Mouse (Mus musculus): ENCODE measurements around the gene Apom.

The Apom gene

DNA sequence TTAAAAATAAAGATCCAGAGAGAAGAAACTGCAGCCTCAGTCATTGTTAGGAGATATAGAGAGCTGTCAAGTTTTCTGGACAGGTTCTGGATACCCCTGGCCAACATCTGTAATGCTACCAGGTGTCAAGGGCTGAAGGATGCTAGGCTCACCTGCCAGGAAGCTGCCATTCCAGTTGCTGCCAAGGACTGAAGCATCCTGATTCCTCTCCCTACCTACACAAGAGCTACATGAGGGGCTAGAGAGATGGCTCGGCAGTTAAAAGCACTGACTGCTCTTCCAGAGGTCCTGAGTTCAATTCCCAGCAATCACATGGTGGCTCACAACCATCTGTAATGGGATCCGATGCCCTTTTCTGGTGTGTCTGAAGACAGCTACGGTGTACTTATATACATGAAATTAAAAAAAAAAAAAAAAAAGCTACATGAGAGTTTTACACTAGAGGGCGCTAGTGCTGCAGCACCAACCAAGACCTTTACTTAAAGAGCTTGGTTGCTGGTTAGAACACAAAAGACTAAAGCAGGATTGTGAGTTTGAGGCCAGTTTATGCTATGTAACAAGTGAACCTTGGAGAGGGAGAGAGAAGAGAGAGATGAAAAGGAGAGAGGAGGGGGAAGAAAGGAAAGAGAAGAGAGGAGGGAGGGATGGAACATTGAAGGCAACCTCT lies 36.8 kb upstream of the Apom start:
- Histone ChIP-seq H3K9me3 (ENCODE audit: low read length) (no peaks in the 10 kb centered on the region), H3K4me3 (replicated peaks; ENCODE audit: low read length) (no peak overlapping the region)
- TF ChIP-seq CTCF (conservative IDR thresholded peaks at IDR 0.05; ENCODE audit: low read length) (peak; percentile 71), POU5F1 (IDR thresholded peaks at IDR 0.05; ENCODE audit: borderline replicate concordance, low read length) (no peak), NANOG (IDR thresholded peaks at IDR 0.05; ENCODE audit: borderline replicate concordance, low read length) (no peak)

DNA sequence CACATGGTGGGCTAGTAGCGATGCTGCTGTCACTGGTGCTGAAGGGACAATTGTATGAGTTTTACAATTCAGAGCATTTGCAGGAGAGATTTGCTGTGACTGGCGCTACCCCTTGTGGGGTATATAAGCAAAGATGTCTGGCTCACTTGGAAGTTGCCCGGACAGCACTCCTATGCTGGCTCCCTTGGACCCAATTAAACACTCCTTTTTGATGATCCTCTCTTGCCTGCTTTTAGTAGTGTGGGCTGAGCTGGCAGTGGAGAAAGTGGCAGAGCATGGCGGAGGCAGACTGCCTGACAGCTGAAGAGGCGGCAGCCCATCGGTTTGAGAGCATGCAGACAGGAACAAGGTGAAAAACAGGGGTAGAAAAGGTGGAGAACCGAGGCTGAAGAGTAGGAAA lies 35.9 kb upstream of the Apom start:
- no peak for TF ChIP-seq NANOG (IDR thresholded peaks at IDR 0.05; ENCODE audit: borderline replicate concordance, low read length)
- TF ChIP-seq CTCF (conservative IDR thresholded peaks at IDR 0.05; ENCODE audit: low read length): no peak
- no peak for TF ChIP-seq POU5F1 (IDR thresholded peaks at IDR 0.05; ENCODE audit: borderline replicate concordance, low read length)
- Histone ChIP-seq H3K27me3 (ENCODE audit: insufficient read depth, low read length) (peaks cover 23% of the 10 kb centered on the region), H3K36me3 (ENCODE audit: insufficient read depth, low read length) (peaks cover 17% of the 10 kb centered on the region), H3K4me1 (replicated peaks; ENCODE audit: low read depth, low read length) (peaks cover 21% of the 10 kb centered on the region), H3K9me3 (ENCODE audit: low read length) (no peaks in the 10 kb centered on the region), H3K4me3 (replicated peaks; ENCODE audit: low read length) (no peak overlapping the region)

More for the DNA sequence above, 36.8 kb upstream of the Apom start:
- H3K36me3 ChIP-seq (ENCODE audit: insufficient read depth, low read length): peaks cover 8% of the 10 kb centered on the region; the same call in 1 of the 2 replicates
- peaks cover 31% of the 10 kb centered on the region for H3K27me3 ChIP-seq (ENCODE audit: insufficient read depth, low read length)
- peaks cover 13% of the 10 kb centered on the region for H3K4me1 ChIP-seq (replicated peaks; ENCODE audit: low read depth, low read length)

DNA sequence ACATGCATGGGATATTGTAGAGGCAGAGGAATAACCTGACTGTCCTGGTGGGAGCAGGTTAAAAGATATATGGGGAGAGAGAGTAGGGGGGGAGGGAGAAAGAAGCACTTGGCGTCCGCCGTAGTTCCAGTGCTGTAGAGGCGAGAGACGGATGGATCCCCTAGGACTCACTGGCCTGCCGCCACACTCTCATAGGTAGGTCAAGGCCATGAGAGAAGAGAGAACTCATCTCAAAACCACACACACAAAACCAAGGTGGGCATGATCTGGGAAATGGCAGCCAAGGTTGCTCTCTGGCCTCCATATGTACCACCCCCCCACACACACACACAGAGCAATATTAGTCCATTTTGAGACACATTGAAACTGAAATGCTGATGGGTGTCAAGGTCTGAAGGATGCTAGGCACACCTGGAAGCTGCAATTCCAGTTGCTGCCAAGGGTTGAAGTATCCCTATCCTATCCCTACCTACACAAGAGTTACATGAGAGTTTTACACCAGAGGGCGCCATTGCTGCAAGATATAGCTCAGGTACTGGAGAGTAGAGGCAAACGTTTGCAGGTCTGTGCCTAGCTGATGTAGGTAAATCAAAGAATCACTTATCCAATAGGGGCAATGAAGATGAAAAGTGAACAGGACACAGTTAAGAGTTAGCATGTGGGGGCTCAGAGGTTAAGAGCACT lies 34.6 kb upstream of the Apom start:
- H3K36me3 ChIP-seq (ENCODE audit: insufficient read depth, low read length): peaks cover 30% of the 10 kb centered on the region
- H3K4me1 ChIP-seq (replicated peaks; ENCODE audit: low read depth, low read length): peaks cover 34% of the 10 kb centered on the region
- TF ChIP-seq CTCF (conservative IDR thresholded peaks at IDR 0.05; ENCODE audit: low read length): peak; percentile 62
- no peak for TF ChIP-seq NANOG (IDR thresholded peaks at IDR 0.05; ENCODE audit: borderline replicate concordance, low read length)
- TF ChIP-seq POU5F1 (IDR thresholded peaks at IDR 0.05; ENCODE audit: borderline replicate concordance, low read length): no peak
- peak overlapping the region; percentile 83; the same call in 1 of the 2 replicates for H3K4me3 ChIP-seq (replicated peaks; ENCODE audit: low read length)
- H3K9me3 ChIP-seq (ENCODE audit: low read length): no peaks in the 10 kb centered on the region
- H3K27me3 ChIP-seq (ENCODE audit: insufficient read depth, low read length): peaks cover 11% of the 10 kb centered on the region; the same call in 1 of the 2 replicates

DNA sequence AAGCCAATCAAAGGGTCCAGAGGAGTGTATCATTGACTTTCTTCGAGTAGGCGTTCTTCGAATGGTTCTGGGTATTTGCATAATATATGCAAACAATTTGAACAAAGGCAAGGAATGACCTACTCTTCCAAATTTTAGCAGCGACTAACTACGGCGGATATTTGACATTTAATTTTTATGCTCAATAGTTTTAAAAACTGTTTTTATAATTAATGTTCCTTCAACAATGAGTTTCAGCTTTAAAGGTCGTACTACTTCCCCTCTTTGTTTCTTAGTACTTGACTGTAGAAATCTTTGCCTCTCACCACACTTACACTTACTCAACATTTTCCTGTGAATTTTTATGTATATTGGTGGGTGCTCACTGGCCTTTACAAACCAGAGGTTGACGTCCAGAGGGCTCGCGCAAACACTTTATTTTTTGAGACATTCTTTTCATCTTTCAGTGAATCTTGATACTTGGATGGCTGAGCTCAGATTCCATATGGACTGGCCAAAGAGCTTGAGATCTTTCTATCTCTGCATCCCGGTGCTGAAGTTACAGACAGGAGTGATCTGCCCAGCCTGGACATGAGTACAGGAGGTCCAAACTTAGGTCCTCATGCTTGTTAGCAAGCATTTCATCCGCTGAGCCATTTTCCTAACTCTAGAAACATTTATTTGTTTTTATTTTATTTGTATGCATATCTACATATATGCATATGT lies 33.8 kb upstream of the Apom start:
- Histone ChIP-seq H3K9me3 (ENCODE audit: low read length) (no peaks in the 10 kb centered on the region), H3K27me3 (ENCODE audit: insufficient read depth, low read length) (0 out of 2 replicates have a peak, but pooled peaks cover 3% of the 10 kb centered on the region), H3K36me3 (ENCODE audit: insufficient read depth, low read length) (peaks cover 39% of the 10 kb centered on the region), H3K4me3 (replicated peaks; ENCODE audit: low read length) (peak overlapping the region; percentile 83), H3K4me1 (replicated peaks; ENCODE audit: low read depth, low read length) (peaks cover 43% of the 10 kb centered on the region)
- TF ChIP-seq POU5F1 (IDR thresholded peaks at IDR 0.05; ENCODE audit: borderline replicate concordance, low read length): peak; percentile 78; the same call in 1 of the 2 replicates
- TF ChIP-seq NANOG (IDR thresholded peaks at IDR 0.05; ENCODE audit: borderline replicate concordance, low read length): no peak

DNA sequence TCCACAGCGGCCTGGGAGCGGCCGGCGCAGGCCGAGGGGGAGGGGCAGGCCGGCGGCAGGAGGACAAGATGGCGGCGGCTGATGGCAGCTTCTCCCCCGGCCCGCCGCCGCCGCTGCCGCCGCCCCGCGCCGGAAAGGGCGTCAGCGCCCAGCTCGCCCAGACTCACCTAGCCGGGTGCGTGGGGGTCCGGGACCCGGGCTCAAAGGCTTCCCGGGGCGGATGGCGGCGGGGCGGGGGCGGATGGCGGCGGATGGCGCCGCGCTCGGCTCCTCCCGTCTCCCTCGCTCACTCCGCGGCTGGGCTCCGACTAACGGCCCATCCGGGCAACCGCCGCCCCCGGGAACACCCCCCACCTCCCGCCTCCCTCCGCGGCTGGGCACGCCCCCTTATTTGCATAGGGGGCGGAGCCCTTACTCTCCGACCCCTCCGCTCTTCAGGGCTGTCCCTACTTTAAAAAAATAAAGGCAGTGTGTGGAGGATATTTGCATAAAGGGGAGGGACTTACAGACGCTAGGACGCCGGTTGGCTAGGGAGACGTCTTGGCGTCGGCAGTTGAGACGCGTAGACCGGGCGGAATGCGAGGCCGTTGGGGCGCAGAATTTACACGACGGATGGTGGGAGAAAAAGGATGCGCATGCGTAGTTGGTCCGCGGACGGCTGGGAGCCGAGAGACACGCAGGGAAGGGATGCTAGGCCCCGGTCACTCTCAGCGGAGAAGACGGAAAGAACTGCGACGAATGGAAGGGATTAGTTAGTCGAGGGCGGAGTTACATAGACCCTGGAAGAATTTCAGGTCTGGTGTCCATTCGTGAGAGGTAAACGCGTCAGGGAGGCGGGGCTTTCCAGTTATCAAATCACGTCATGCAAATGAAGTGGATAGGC lies 33.0 kb upstream of the Apom start, which contains the start of gene Prrc2a:
TSS of gene Prrc2a (minus strand) at position 330 of the 883 bp plus-strand sequence.
- no peaks in the 10 kb centered on the region for H3K9me3 ChIP-seq (ENCODE audit: low read length)
- H3K4me3 ChIP-seq (replicated peaks; ENCODE audit: low read length): peak within 1 kb of the TSS; percentile 99
- TF ChIP-seq NANOG (IDR thresholded peaks at IDR 0.05; ENCODE audit: borderline replicate concordance, low read length): no peak
- no peak for TF ChIP-seq CTCF (conservative IDR thresholded peaks at IDR 0.05; ENCODE audit: low read length)
- TF ChIP-seq POU5F1 (IDR thresholded peaks at IDR 0.05; ENCODE audit: borderline replicate concordance, low read length): no peak
- H3K27me3 ChIP-seq (ENCODE audit: insufficient read depth, low read length): no peaks in the 10 kb centered on the region
- H3K4me1 ChIP-seq (replicated peaks; ENCODE audit: low read depth, low read length): peaks cover 51% of the 10 kb centered on the region
- peaks cover 47% of the 10 kb centered on the region for H3K36me3 ChIP-seq (ENCODE audit: insufficient read depth, low read length)

DNA sequence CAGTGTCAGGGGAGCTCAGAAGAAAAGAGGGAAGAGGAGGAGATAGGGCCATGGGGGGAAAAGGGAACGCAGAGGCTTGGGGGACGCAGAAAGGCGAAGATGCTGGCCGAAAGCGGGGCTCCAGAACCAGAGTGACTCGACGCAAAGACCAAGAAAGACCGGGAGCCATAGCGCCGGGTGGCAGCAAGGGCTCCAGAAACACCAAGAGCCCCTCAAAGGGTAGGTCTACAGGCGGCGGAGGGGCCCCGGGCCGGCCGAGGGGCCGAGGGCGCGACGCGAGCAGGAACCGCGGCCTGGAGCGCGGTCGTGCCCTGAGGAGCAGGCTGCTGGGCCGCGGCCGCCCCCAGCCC lies 32.3 kb upstream of the Apom start:
- H3K36me3 ChIP-seq (ENCODE audit: insufficient read depth, low read length): peaks cover 53% of the 10 kb centered on the region
- H3K27me3 ChIP-seq (ENCODE audit: insufficient read depth, low read length): no peaks in the 10 kb centered on the region
- peaks cover 57% of the 10 kb centered on the region for H3K4me1 ChIP-seq (replicated peaks; ENCODE audit: low read depth, low read length)
- no peak for TF ChIP-seq POU5F1 (IDR thresholded peaks at IDR 0.05; ENCODE audit: borderline replicate concordance, low read length)
- H3K9me3 ChIP-seq (ENCODE audit: low read length): no peaks in the 10 kb centered on the region
- peak overlapping the region; percentile 99 for H3K4me3 ChIP-seq (replicated peaks; ENCODE audit: low read length)

DNA sequence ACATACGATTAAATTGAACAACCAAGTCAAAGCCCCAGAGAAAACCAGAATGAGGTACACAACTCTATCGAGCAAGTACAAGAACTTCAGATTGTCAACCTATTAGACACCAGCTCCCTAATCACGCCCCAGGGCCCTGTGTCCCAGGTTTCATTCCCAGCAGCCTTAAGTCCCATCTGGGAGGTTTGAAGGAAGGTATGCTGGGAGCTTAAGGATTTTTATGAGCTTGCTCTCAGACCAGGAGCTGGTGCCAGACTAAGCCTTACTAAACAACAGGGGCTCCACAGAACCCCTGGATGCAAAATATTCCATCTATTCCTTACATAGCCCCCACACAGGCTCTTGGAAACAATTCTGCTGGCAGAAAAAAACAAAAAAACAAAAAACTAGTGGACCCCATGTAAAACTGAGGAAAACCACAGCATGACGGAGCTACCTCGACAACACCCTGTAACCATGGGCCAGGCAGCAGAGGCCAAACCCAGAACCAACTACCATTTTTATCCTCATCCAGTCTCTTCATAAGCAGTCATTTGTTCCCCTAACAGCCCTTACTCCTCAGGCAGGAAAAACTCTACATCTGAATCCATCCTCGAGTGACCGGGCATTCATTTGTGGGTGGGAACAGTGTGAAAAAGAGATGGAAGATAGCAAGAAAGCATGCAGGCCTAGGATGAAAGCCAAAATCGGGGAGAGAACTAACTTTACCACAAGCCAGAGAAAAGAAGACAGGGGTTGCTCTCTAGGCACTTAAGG lies 31.7 kb upstream of the Apom start:
- no peak for TF ChIP-seq POU5F1 (IDR thresholded peaks at IDR 0.05; ENCODE audit: borderline replicate concordance, low read length)
- no peak for TF ChIP-seq CTCF (conservative IDR thresholded peaks at IDR 0.05; ENCODE audit: low read length)
- no peak for TF ChIP-seq NANOG (IDR thresholded peaks at IDR 0.05; ENCODE audit: borderline replicate concordance, low read length)
- Histone ChIP-seq H3K4me3 (replicated peaks; ENCODE audit: low read length) (peak overlapping the region; percentile 99), H3K36me3 (ENCODE audit: insufficient read depth, low read length) (peaks cover 60% of the 10 kb centered on the region), H3K9me3 (ENCODE audit: low read length) (no peaks in the 10 kb centered on the region), H3K4me1 (replicated peaks; ENCODE audit: low read depth, low read length) (peaks cover 64% of the 10 kb centered on the region), H3K27me3 (ENCODE audit: insufficient read depth, low read length) (no peaks in the 10 kb centered on the region)
